Mouse (Mus musculus) embryonic facial prominence, embryonic 11.5 days (tissue): Measurements from ENCODE around the gene Rer1. TPM values are rescaled to one million over a fixed set of nuclear protein-coding genes. Genes with fewer than 3 reads are reported as not detected.
A peak's percentile ranks its signal among the peaks of the same experiment; 100 is the strongest.

Source experiments
- ATAC-seq: fragments of 200-750 bp; cut with Nextera tagmentation; replicated peaks from 2 replicates; pipeline ENCODE4 v1.8.0; 2017; ENCODE audit warnings: low read depth; ENCODE audit not compliant: insufficient number of reproducible peaks, low FRiP score, low TSS enrichment
- DNase-seq: peaks from one replicate; pipeline ENCODE4 v3.0.0-alpha.2; 2015; ENCODE audit warnings: low spot score
- H3K27ac ChIP-seq: fragments of 300-500 bp; sonication (generic); replicated peaks from 2 replicates; pipeline ENCODE4 v1.5.1; 2014; ENCODE audit warnings: mild to moderate bottlenecking, low read depth, low read length, control low read depth
- H3K27me3 ChIP-seq: fragments of 300-500 bp; sonication (generic); 2 replicates; pipeline ENCODE4 v1.6.1; 2014; ENCODE audit warnings: mild to moderate bottlenecking, low read length, moderate library complexity, mixed read lengths; ENCODE audit not compliant: control insufficient read depth, insufficient read depth
- H3K36me3 ChIP-seq: fragments of 300-500 bp; sonication (generic); replicated peaks from 2 replicates; pipeline ENCODE4 v1.6.1; 2014; ENCODE audit warnings: low read depth, mild to moderate bottlenecking, low read length, moderate library complexity, mixed read lengths; ENCODE audit not compliant: control insufficient read depth, insufficient read depth
- H3K4me1 ChIP-seq: fragments of 300-500 bp; sonication (generic); 2 replicates; pipeline ENCODE4 v1.6.1; 2014; ENCODE audit warnings: low read length, mixed read lengths; ENCODE audit not compliant: control insufficient read depth, insufficient read depth
- H3K4me2 ChIP-seq: fragments of 300-500 bp; sonication (generic); 2 replicates; pipeline ENCODE4 v1.6.1; 2014; ENCODE audit warnings: low read depth, mild to moderate bottlenecking, control low read depth, low read length, moderate library complexity
- H3K4me3 ChIP-seq: fragments of 300-500 bp; sonication (generic); 2 replicates; pipeline ENCODE4 v1.5.1; 2014; ENCODE audit warnings: low read depth, low read length, control low read depth
- H3K9ac ChIP-seq: fragments of 300-500 bp; sonication (generic); replicated peaks from 2 replicates; pipeline ENCODE4 v1.6.1; 2014; ENCODE audit warnings: mild to moderate bottlenecking, control low read depth, low read length
- H3K9me3 ChIP-seq: fragments of 300-500 bp; sonication (generic); replicated peaks from 2 replicates; pipeline ENCODE4 v1.6.1; 2016; ENCODE audit warnings: mild to moderate bottlenecking, low read length, inconsistent platforms, mixed read lengths; ENCODE audit not compliant: control insufficient read depth
- WGBS: fragments of 180-500 bp; shearing (Covaris S2); extraction: QIAGEN DNeasy Blood & Tissue Kit; methylation state at CpG from one replicate; pipeline ENCODE4 v1.1.7; 2014; 5-methylcytosine and 5-hydroxymethylcytosine counted together
- polyA plus RNA-seq: library from polyadenylated mRNA; unstranded; fragments of >200 nt; fragmentation: Nextera tagmentation; extraction: Ambion mirVana; gene quantifications from 2 replicates; pipeline ENCODE4 v1.2.1, GENCODE M21; 2014

The Rer1 gene
- polyA plus RNA-seq, 1 experiment from 2014 or later: 173 TPM

- Histone ChIP-seq H3K4me3 (no peak overlapping the region), H3K9me3 (no peaks in the 10 kb centered on the region), H3K27ac (no peak overlapping the region), H3K4me2 (no peak overlapping the region), H3K9ac (no peak overlapping the region), H3K4me1 (peaks cover 2% of the 10 kb centered on the region), H3K36me3 (no peaks in the 10 kb centered on the region), H3K27me3 (no peaks in the 10 kb centered on the region)
- ATAC-seq: no peak
- 87% methylated on average over 15 of the region's 15 CpGs for WGBS
- DNase-seq: no peak
These were observed 42.2 kb upstream of the Rer1 start for GRCm38 (mm10) chr4:155128411-155128810.

DNA sequence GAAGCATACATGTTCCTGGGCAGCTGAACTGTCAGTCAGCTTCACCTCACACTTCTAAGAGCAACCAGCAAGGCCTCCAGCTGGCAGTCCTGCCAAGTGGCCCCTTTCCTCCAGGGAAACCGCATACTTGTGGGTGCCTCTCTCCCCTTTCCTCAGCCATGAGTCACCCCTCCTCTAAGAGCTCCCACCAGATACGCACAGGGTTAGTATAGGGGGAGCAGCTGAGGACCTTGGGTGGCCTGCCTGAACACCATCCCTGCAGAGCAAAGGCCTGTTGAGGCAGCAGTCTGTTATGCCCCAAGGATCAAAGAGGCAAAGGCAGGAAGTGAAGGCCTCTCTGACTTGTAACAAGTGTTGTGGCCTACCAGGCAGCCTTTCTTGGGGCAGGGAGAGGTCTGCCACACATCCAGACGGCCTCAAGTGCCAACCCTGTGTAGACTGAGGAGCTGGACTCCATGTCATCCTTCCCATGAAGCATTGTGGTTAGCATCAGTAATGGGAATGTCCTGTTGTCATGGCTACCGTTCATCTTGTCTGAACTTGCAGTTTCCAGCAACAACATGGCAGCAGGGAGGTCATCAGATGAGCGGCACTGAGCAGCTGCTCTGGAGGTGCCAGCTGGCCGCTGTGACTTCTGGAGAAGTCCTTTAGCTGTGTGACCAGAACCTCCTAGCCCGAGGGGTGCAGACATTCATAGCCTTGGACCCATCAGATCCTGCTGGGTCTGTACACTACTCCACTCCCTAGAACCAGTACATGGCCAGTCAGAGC is 40.6 kb upstream of the Rer1 start:
- no peak overlapping the region for H3K4me3 ChIP-seq
- H3K27ac ChIP-seq: no peak overlapping the region
- no peak overlapping the region for H3K4me2 ChIP-seq
- DNase-seq: peak; percentile 26
- H3K4me1 ChIP-seq: 0 out of 2 replicates have a peak, but pooled peaks cover 2% of the 10 kb centered on the region
- H3K9ac ChIP-seq: no peak overlapping the region
- no peaks in the 10 kb centered on the region for H3K27me3 ChIP-seq
- no peak for ATAC-seq
- H3K36me3 ChIP-seq: no peaks in the 10 kb centered on the region
- 76% methylated on average over 7 of the region's 7 CpGs for WGBS
- H3K9me3 ChIP-seq: no peaks in the 10 kb centered on the region

- Histone ChIP-seq H3K27me3 (no peaks in the 10 kb centered on the region), H3K4me1 (0 out of 2 replicates have a peak, but pooled peaks cover 2% of the 10 kb centered on the region), H3K9ac (no peak overlapping the region), H3K36me3 (no peaks in the 10 kb centered on the region), H3K4me2 (no peak overlapping the region), H3K27ac (no peak overlapping the region), H3K9me3 (no peaks in the 10 kb centered on the region), H3K4me3 (no peak overlapping the region)
- 91% methylated on average over 5 of the region's 5 CpGs for WGBS
- no peak for DNase-seq
- ATAC-seq: no peak
These were observed 40.0 kb upstream of the Rer1 start for GRCm38 (mm10) chr4:155126194-155126593.

DNA sequence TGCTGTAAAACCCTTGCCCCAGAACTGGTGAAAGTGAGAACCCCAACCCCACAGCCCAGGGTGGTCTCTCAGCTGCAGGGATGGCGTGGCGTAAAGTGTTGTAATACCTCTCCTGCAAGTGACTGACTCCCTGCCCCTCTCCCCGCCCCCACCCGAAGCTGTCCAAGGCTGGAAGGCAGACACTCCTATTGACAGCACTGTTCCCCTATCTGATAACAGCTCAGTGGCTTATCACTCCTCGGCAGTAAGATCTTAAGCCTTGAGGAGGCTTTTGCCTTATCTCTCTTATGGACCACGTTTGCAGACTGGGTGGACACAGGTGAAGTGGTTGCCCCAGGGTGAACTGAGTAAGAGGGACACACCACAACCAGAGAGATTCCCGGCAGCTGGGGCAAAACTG is 39.1 kb upstream of the Rer1 start:
- Histone ChIP-seq H3K27ac (no peak overlapping the region), H3K27me3 (no peaks in the 10 kb centered on the region), H3K9me3 (no peaks in the 10 kb centered on the region), H3K36me3 (no peaks in the 10 kb centered on the region), H3K4me3 (no peak overlapping the region), H3K4me1 (0 out of 2 replicates have a peak, but pooled peaks cover 2% of the 10 kb centered on the region), H3K9ac (no peak overlapping the region), H3K4me2 (no peak overlapping the region)
- no peak for ATAC-seq
- WGBS: 50% methylated on average over 7 of the region's 7 CpGs
- DNase-seq: no peak

GRCm38 (mm10) chr4:155123868-155124534 is 37.8 kb upstream of the Rer1 start:
- no peak overlapping the region for H3K4me3 ChIP-seq
- no peak overlapping the region for H3K27ac ChIP-seq
- DNase-seq: no peak
- no peak overlapping the region for H3K9ac ChIP-seq
- H3K9me3 ChIP-seq: no peaks in the 10 kb centered on the region
- no peak for ATAC-seq
- H3K4me1 ChIP-seq: 0 out of 2 replicates have a peak, but pooled peaks cover 2% of the 10 kb centered on the region
- H3K4me2 ChIP-seq: no peak overlapping the region
- no peaks in the 10 kb centered on the region for H3K36me3 ChIP-seq
- WGBS: 82% methylated on average over 9 of the region's 9 CpGs
- no peaks in the 10 kb centered on the region for H3K27me3 ChIP-seq

- peak; percentile 76 for DNase-seq
- no peaks in the 10 kb centered on the region for H3K27me3 ChIP-seq
- WGBS: 43% methylated on average over 16 of the region's 16 CpGs
- peak; percentile 58 for ATAC-seq
- no peaks in the 10 kb centered on the region for H3K36me3 ChIP-seq
- peak overlapping the region; percentile 74 for H3K27ac ChIP-seq
- H3K4me1 ChIP-seq: 0 out of 2 replicates have a peak, but pooled peaks cover 2% of the 10 kb centered on the region
- H3K9me3 ChIP-seq: no peaks in the 10 kb centered on the region
- H3K4me3 ChIP-seq: no peak overlapping the region
- H3K9ac ChIP-seq: peak overlapping the region; percentile 25
- no peak overlapping the region for H3K4me2 ChIP-seq
These were observed 36.4 kb upstream of the Rer1 start for GRCm38 (mm10) chr4:155122444-155123040.

- WGBS: 89% methylated on average over 6 of the region's 6 CpGs
- peak; percentile 29 for ATAC-seq
- H3K36me3 ChIP-seq: no peaks in the 10 kb centered on the region
- H3K9ac ChIP-seq: no peak overlapping the region
- no peak overlapping the region for H3K4me2 ChIP-seq
- DNase-seq: no peak
- H3K27me3 ChIP-seq: no peaks in the 10 kb centered on the region
- no peaks in the 10 kb centered on the region for H3K9me3 ChIP-seq
- no peak overlapping the region for H3K4me3 ChIP-seq
- peak overlapping the region; percentile 74 for H3K27ac ChIP-seq
- 0 out of 2 replicates have a peak, but pooled peaks cover 2% of the 10 kb centered on the region for H3K4me1 ChIP-seq
These were observed 35.8 kb upstream of the Rer1 start for GRCm38 (mm10) chr4:155121915-155122443.
